Mouse (Mus musculus) 416B (cell line): ENCODE measurements around the gene Adprh.
A peak's percentile ranks its signal among the peaks of the same experiment; 100 is the strongest.

Experiments
- DNase-seq: peaks from one replicate; pipeline ENCODE4 v3.0.0; 2011; ENCODE audit warnings: low read depth

The Adprh gene

GRCm38 (mm10) chr16:38395060-38395730 is 57.3 kb downstream of the Adprh start:
- peak; percentile 53 for DNase-seq

- DNase-seq, result peak; percentile 90
These were observed 58.3 kb downstream of the Adprh start for GRCm38 (mm10) chr16:38394191-38394618.
